Mouse (Mus musculus) lung, postnatal 4 days (tissue): ENCODE results near the gene Rnf5.

Experiments
- DNase-seq, 2 experiments: peaks; one replicate each; pipeline ENCODE4 v3.0.0; 2021

Gene Rnf5

GRCm38 (mm10) chr17:34631647-34632046 is 28.2 kb upstream of the Rnf5 start:
- DNase-seq = peak in 1 of 2 experiments; percentile 30

- DNase-seq = peak in 1 of 2 experiments; percentile 32
These were observed 27.3 kb upstream of the Rnf5 start for GRCm38 (mm10) chr17:34630761-34631301.

- no peak for DNase-seq
These were observed 26.5 kb upstream of the Rnf5 start for GRCm38 (mm10) chr17:34629796-34630603.

GRCm38 (mm10) chr17:34629221-34629751 is 25.8 kb upstream of the Rnf5 start, which contains the start of gene Prrt1:
TSS of gene Prrt1 (plus strand) at chr17:34629533.
- no peak for DNase-seq

- DNase-seq = no peak
These were observed 25.1 kb upstream of the Rnf5 start for GRCm38 (mm10) chr17:34628644-34628967.

GRCm38 (mm10) chr17:34627943-34628643 is 24.6 kb upstream of the Rnf5 start, which contains the start of gene Ppt2:
TSS of gene Ppt2 (minus strand) at chr17:34628510.
- DNase-seq = no peak

- peak; percentile 89 to 93 for DNase-seq
These were observed 23.8 kb upstream of the Rnf5 start for GRCm38 (mm10) chr17:34627093-34627942.

- peak; percentile 43 to 55 for DNase-seq
These were observed 23.2 kb upstream of the Rnf5 start for GRCm38 (mm10) chr17:34626773-34627092.

GRCm38 (mm10) chr17:34626062-34626772 is 22.7 kb upstream of the Rnf5 start:
- no peak for DNase-seq

GRCm38 (mm10) chr17:34624981-34625380 is 21.5 kb upstream of the Rnf5 start:
- no peak for DNase-seq

- DNase-seq = no peak
These were observed 19.7 kb upstream of the Rnf5 start for GRCm38 (mm10) chr17:34623161-34623560.

GRCm38 (mm10) chr17:34621006-34621405 is 17.5 kb upstream of the Rnf5 start:
- no peak for DNase-seq

GRCm38 (mm10) chr17:34618999-34619398 is 15.5 kb upstream of the Rnf5 start:
- peak; percentile 63 to 84 for DNase-seq

- DNase-seq = no peak
These were observed 12.4 kb upstream of the Rnf5 start, which contains the start of gene Egfl8 for GRCm38 (mm10) chr17:34615871-34616270. TSS of gene Egfl8 (minus strand) at chr17:34615971.

GRCm38 (mm10) chr17:34613830-34614229 is 10.3 kb upstream of the Rnf5 start:
- DNase-seq = peak in 1 of 2 experiments; percentile 21

GRCm38 (mm10) chr17:34613054-34613645 is 9.7 kb upstream of the Rnf5 start:
- DNase-seq = no peak

GRCm38 (mm10) chr17:34611050-34611449 is 7.6 kb upstream of the Rnf5 start:
- no peak for DNase-seq

- DNase-seq = no peak
These were observed 4.5 kb upstream of the Rnf5 start for GRCm38 (mm10) chr17:34607997-34608396.

- peak in 1 of 2 experiments; percentile 54 for DNase-seq
These were observed 2.9 kb upstream of the Rnf5 start for GRCm38 (mm10) chr17:34606186-34607039.

GRCm38 (mm10) chr17:34605609-34606008 is 2.1 kb upstream of the Rnf5 start:
- DNase-seq = peak; percentile 98
